Mouse (Mus musculus): ENCODE measurements around the gene Fgf12. TPM values are rescaled to one million over a fixed set of nuclear protein-coding genes. Genes with fewer than 3 reads are reported as not detected.

Gene Fgf12
- 2.7 and 4.3 TPM in 2 replicates for total RNA-seq (2021)
- long read RNA-seq, experiment 1, partial matches to known transcripts: 0 of 3 reads
- long read RNA-seq, experiment 1, other reads (novel, unspliced or antisense): 3 of 3 reads
- long read RNA-seq, experiment 2, partial matches to known transcripts: 0 of 1 reads
- long read RNA-seq, experiment 2, other reads (novel, unspliced or antisense): 0 of 1 reads

DNA sequence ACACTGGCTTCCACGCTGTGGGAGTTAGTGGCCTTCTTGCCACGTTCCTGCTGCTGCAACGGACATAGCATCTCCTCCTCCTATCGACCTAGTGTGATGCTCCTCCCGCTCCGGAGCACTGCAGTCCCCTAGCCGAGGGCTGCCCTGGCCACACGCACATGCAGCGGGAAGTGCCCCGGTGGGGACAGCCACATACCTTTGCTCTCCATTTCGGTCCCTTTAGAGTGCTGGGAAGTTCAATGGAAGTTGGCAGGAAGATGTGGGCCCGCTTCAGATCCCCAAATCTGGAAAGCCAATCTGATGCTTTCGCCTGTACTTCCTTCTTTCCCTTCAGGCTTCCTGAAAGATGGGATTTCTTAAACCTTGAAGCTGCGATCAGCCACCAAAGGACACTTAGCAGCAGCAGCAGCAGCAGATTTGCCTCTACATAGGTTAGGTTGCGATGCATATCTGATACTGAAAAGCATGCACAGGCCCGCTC lies at the start of gene Fgf12:
Gene Fgf12, minus strand, starts transcription at position 431 of the 481 bp plus-strand sequence.
- no peak for DNase-seq

DNA sequence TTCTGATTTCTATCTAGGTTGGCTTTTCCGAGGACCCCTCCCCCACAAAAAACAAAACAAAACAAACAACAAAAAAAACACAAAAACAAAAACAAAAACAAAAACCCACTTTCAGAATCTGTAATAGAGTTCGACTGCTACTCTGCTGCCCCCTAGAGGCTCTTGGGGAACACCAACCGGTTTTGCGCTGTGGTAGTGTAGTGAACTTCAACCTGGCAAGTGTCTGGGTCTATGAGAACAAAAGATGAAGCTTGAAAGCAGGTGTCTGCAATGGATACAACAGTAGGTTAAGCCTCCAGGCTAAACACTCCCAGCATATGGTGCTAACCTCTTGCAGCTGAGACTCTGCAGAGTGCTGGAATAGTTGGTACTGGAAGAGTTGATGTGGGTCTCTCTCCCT lies 40.2 kb upstream of the Fgf12 start:
- DNase-seq: peak; percentile 36

DNA sequence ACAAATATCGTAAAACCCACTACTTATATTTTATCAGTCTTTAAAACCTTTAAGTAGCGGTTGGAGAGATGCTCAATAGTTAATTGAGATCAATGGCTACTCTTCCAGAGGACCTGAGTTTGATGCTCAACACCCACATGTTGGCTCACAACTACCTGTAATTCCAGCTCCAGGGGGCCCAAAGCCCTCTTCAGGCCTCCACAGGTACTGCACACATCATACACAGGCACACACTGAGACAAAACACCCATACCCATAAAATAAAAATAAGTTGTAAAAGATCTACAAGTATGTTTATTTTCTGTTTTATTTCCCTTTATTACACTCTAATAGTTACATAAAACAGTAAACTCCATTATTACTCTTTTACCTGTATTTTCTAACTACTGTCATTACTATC lies 17.4 kb upstream of the Fgf12 start:
- DNase-seq: no peak

DNA sequence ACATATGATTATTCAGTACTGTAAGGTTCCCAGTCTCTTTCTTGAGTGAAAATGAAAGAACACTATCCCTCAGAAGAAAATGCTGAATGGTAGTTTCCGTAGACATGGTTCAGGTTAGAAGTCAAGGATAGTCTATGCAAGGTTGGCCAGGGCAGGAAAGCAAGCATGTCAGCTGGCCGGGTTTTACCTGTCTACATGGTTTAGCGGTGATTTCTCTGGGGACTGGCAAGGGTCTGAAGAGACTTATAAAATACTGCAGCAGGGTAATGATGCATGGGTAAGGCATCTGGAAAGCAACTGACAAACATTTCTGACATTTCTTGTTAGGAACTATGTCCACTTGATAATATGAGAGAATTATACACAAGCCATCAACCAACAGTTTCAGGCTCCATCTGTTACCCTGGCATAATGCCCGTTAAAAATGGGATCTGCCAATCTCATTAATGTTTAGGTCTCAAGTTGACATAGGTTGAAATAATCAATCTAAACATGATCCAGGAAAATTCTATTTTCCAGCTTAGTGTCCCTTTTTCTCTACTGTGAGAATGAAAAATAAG lies 8.6 kb upstream of the Fgf12 start:
- no peak for DNase-seq

DNA sequence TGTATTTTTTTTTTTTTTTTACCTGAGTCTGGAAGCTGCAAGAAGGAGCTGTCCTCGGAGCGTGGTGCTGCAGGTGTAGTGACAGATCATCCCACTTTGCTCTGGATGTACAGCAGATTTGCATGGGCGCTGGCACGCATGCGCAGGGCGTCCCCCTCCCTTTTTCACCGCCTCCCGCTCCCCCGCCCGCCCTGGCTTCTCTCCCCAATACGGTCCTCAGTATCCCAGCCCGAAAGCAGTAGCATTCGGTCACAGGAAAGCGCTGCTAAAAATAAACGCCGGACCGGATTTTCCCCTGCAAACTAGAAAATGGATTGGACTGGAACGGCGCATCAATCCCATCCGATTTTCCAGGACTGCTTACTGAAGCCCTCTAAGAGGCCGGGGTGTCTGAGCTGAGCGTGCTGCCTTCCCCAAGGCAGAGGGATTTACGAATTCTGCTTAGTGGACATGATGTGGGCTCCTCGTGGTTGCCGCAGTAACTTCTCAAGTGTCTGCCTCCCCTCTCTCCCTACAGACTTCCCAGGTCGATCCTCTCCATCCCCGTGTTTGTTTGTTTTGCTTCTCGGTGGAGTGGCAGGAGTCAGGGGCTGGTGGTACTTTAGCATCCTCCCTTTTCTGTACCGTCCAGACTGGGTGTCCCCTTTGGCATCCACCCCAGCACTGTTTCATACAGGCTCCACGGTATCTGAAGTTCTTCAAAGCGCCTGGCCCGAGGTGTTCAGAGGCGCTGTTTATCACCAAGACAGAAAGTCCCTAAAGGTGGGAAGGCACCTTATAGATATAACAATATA lies 453 bp upstream of the Fgf12 start:
- DNase-seq: peak; percentile 70

DNA sequence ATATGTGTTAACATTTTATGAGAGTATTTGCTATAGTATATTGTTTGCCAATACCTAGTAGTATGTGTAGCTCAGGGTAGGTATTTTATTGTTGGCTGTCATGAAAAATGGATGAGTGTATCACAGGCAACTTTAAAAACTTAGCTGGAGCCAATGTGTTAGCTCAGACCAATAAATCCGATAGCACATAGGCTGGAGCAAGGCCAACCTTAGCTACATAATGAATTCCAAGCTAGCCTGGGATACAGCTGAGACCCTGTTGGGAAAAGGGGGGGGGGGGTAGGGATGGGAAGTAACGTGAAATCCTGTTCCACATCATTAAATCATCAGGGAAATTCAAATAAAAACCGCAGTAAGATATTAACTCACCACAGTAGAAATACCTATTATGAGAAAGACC lies 18.4 kb downstream of the Fgf12 start:
- DNase-seq: no peak

DNA sequence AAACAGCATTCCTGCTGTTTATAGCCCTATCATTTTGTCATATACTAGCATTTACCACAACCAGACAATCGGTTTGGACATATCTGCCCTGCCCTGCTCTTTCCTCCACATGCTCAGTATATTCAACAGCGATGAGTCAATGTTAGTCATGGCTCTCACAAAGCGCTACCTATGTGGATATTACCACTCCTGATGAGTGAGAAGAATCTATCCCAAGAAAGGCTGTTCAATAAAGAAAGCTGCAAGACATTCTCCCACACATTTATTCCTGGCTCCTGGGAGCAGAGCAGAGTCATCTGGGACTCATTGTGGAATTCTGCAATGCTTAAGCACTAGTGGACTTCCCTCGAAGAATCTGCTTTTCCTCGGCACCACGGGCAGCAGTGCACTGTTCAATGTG lies 26.1 kb downstream of the Fgf12 start:
- no peak for DNase-seq

DNA sequence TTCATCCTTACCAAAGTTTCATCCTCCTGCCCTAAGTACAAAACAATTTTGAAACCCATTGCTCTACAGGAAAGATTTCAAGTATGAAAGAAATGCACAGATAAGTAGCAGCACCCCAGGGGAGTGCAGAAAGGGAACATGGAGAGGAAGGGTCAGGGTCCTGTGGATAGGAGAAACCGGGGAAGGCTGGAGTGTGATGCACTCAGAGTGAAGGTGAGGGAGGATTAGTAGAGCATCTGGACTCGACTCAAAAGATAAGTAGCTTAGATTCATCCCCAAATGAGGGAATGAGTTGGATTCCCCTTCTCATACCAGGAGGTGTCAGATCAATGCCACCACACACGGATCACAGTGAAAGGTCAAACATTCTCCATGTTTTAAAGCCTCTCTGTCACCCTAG lies 46.2 kb downstream of the Fgf12 start:
- DNase-seq: no peak

DNA sequence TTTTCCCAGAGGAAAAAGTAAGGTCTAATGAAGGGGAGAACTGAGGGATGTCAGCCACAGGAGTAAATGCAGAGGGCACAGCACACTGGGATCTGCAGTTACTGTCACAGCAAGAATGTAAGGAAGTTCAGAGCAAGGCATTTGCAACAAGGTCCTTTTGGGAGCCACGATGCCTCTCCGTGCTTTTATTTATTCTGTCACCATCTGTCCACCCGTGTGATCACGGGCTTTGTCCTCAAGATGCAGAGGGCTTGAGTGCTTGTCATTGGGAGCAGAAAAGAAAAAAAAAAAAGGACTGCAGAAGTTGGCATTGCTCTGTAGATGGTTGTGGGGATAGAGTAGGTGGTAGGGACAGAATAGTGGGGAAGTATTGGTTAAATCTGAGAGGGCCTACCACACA lies 52.5 kb downstream of the Fgf12 start:
- DNase-seq: no peak

DNA sequence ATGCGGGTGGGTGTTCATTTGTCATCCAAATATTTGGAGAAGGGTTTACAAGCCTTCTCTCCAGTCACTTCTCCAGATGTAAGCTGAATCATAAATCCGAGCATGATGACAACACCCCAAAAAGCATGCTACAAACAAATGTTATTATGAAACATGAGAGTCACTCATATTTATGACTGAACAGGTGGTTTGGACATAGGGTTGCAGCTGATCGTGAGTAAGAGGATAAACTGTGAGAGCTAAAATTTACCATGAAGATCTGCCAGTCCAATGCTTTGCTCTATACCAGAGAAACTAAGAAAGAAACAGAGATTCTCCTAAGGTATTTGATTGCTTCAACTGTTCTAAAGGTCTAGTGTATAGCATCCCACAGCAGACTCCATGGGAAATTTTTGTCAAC lies 56.0 kb downstream of the Fgf12 start:
- no peak for DNase-seq

DNA sequence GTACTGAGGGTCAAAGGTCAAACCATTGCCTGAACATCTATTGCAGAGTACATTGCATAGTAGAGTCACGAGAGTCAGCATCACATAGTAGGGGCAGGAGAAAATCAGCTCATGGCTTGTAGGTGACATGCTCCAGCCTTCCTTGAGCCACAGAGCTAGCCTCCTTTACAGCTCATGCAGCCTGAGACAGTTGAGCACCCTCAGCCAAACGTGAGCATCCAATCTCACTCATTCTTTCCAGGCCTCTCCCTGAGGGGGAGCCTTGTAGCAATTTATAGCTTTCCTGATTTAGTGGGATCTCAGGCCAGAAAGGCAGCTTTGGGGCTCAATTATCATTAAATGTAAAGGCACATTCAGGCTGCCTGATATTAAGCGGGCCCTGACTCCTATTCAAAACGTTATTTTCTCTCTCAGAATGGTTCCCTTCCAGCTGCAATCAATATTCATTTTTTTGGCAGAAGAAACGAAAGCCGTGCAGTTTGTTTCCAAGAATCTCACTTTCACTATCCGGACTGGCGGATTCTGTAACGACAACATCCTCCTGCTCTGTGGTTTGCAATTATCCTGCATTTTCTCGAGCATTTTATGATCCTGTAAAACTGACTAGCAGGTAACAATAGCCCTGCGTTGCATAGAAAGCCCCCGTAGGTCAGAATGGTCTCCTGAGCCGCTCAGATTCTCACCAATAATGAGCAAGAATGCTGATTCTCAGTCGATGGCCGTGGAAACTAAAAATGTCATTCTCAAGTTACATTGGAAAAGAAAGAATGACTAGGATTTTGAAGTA lies 58.6 kb downstream of the Fgf12 start:
- DNase-seq: no peak

DNA sequence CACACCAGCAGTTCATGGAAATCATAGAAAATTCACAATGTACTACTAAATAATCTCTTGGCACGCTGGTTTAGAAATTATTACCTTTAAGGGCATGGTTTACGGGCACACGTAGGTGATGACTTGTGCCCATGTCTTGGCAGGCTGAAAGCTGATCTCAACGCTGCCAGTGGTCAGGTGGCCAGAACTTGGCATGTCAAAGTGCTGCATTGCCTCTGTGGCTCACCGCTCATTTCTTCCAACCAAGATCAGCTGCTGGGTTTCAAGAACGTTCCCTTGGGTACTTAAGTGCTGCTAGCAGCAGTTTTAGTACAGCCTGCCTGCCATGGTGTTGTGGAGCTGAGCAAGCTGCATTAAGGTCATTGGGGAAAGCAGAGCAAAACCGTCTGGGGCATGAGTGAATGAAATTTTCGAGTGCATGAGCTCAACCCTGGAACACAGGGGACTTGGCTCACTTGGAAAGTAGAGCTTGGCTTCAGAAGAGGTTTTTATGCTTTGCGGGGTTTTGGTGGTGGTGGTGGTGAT lies 63.9 kb downstream of the Fgf12 start:
- peak; percentile 12 for DNase-seq

DNA sequence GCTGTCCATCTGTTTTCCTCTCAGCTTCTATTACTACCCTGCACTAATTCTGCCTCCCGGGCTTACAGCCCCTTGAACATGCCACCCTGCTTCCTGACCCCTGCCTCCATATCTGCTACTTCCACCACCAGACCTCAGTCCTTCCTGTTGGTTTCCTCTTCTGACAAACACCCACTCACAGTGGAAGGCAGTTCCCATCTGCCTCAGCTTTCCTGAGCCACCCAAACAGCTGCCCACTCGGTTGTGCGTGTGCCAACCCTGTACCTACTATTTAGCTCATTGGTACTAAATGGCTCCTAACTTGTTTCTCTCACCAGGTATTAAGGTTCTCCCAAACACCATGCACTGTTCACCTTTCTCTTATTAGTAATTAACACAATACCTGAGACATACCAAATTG lies 71.2 kb downstream of the Fgf12 start:
- no peak for DNase-seq

DNA sequence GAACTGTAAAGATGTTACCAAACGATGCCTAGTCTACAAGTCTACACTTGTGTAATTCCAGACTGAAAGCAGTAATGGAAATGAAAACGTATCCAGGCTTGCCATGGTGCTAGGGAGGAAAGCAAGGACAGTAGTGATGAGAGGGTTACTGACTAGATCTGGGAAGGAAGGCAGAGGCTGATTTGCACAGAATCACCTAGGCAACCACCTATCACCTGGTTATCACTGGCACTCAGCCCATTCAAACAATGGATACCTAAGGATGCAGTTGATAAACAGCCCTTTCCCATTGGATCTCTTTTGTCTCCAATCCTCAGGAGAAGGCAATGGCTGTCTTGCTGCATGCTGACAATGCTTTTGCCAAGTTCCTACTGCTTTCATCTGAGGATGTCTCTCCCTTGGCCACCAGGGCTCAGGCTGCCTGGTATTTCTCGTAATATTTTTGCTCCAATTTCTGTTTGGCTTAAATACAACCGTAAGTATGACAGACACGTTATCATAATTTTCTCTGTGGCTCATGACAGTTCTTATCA lies 84.0 kb downstream of the Fgf12 start:
- DNase-seq: no peak

DNA sequence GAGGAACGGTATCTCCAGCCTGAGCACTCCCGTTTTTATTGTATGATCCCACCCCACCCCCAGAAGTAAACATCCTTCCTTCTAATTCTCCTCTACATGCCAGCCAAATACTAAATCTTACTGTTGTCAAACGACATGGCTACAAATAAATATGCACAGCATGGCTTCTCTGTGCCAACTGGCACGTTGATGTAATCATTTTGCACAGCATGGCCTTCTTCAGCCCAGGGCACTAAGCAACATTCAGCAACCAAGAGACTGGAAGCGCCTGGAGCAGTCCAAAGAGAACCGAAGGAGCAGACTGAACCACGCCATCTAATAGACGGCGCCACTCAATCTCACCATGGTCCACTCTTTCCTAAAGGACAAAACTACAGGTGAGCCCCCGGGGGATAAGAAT lies 100.2 kb downstream of the Fgf12 start:
- no peak for DNase-seq

DNA sequence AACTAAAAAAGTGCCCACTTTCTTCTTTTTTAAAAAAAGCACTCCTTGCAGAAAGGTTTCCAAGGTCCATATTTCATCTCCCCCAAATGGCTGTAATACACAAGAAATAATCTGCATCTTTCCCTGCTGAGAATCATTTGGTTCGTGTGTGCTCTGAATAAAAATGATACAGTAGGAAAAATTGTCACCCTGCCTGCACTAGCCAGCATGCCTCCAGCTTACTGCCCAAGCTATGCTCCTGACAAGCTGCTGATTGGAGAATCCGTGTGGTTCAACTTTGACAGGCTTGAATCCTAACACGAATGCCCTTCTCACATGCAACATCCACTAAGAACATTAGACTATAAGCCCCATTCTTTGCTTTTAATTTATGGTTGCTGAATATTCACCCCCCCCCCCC lies 102.3 kb downstream of the Fgf12 start:
- no peak for DNase-seq

DNA sequence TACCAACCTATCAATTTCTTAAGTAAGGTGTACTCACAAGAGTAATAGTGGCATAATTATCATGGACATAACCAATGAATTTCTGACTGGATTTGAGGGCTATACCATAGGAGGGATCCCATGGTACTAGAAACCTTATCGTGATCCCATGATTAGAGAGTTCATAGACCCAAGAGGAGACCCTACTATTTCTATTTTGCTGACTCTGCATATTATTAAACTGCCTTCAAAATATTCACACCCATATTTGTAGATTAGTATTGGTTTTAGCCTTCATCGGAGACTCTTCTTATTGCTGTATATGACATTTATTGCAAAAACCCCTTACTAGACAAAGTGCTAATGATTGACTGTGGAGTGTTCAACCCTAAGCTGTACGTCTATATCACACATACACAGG lies 107.8 kb downstream of the Fgf12 start:
- DNase-seq: no peak

DNA sequence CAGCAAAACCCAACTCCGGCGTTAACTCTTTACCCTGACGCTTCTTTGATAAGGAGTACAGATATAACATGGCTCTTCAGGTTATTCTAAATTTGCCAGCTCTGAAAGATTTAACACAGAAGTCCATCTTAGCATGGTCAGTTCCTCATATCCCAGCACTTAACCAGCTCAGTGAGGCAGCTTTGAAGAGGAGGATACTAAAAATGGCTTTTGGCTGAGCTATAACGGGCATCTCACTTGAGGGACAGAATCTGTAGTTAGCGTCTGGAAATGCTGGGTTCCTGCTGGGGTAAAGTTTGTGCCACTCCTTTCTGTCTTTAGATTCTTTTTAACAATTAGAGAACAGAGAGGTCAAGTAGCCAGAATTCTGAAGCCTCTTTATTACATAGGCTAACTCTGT lies 121.1 kb downstream of the Fgf12 start:
- DNase-seq: no peak

DNA sequence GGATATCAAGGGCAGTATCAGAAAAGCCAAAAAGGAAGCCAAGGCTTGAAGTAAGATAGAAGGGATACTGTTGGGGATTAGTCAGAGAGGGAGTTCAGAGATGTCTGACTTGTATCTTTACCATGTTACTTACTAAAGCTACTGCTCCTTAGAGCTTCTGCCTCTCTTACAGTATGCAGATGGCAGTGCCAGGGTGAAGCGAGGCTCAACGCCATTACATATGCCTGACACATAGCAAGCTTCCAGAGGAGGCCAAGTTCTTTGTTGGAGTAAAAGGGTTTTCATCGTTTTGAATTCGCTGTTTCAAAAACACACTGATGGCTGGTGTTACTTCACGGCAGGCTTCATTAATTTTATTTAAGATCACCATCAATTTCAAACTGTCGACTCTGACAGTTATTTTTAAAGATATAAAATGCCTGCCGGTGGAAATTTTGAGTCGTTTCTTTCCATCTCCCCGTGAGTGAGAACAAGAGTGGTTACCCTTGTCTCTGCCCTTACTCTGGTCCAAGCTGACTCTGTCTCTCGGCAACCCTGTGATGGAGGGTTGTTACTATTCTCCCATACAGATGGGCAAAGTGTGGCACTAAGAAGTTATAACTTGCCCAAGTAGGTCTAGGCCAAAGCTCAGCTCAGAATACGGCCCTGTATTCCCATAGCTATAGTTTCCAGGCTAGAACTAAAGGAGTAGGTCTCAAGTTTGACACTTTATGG lies 121.9 kb downstream of the Fgf12 start:
- DNase-seq: no peak

DNA sequence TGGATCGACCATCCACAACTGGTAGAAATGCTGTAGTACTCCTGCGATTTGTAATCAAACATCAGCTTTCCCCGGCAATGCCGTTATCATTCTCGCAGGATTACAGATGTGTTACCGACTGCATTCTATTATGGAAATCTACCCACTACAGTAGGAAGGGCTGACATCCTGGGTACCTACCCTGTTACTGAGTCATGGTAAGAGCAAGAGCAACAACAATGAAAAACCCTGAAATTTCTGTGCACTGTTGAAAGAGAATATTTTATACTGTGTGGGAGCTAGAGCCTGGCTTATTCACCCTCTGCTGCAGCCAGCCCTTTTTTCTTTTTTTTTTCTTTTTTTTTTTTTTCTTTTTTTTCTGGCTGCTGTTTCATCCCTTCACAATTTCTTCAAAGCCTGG lies 126.6 kb downstream of the Fgf12 start:
- no peak for DNase-seq

DNA sequence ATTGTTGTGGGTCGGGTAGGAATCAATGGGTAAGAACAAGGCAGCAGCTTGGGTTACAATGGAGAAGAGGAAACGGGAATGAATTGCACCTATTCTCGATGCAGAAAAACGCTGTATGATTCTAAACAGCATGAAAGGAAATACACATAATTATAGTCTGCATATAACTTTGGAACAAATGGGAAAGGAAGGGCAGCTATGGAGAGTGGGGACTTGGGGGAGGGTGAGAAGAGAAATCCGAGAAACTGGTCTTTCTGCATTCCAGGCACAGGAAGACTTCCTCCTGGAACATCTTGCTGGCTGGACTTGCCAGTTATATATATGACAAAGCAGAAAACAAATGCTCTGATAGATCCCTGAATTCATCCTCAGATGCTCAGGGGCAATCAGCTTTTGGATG lies 127.2 kb downstream of the Fgf12 start:
- no peak for DNase-seq

DNA sequence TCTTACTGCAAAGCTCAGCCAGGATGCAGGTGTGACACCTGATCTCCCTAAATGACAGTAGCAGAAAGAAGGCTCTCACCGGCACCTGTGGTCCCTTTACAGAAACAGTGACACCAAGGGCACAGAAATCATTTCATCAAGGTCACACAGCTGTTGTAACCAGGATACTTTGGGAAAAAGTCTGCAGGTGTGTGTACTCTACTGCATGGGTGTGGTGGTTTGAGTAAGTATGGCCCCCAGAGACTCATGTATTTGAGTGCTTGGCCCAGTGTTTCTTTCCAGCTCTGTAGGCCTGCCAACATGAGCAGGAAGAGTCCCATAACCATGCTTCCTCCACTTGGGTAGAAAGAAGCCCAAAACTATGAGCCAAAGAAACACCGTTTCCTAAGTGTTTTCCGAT lies 138.5 kb downstream of the Fgf12 start:
- no peak for DNase-seq
